Mouse (Mus musculus) 416B (cell line): ENCODE measurements around the gene Hoxd8.
A peak's percentile ranks its signal among the peaks of the same experiment; 100 is the strongest.

ENCODE experiments used
- DNase-seq: peaks from one replicate; pipeline ENCODE4 v3.0.0; 2011; ENCODE audit warnings: low read depth

Hoxd8 gene

GRCm38 (mm10) chr2:74686301-74686987 is 18.0 kb upstream of the Hoxd8 start:
- DNase-seq = peak; percentile 42

DNA sequence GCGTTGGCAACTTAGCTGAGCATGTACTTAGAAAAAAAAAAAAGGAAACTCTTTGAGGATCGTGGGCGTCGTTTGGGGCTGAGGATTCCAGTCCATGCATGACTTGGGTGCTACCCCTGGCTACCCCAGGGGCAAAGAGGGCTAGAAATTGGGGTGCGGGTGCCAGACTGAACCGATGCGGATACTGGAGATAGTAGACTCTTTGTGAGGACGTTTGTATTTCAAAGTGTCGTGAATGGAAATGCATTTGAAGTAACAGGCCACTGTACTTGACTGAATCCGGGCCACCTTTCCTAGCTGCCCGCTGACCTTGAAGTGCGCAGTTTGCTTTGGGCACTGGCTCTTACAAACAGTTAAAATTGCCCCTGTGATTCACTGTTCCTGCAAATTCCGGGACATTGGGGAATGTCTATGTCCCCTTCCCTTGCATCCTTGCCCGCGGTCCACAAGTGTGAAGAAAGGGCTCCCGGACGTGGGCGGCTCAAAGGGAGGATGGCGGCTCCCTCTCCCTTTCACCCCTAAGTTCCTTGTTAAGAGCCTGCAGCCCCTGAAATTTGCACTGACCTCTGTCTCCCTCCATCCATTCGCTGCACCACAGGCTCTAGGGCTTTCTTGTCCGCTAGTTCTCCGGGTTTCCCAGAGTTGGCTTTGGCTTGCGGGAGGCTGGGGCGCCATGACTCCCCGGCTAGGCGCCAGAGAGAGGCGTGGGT is 17.3 kb upstream of the Hoxd8 start:
- no peak for DNase-seq

DNA sequence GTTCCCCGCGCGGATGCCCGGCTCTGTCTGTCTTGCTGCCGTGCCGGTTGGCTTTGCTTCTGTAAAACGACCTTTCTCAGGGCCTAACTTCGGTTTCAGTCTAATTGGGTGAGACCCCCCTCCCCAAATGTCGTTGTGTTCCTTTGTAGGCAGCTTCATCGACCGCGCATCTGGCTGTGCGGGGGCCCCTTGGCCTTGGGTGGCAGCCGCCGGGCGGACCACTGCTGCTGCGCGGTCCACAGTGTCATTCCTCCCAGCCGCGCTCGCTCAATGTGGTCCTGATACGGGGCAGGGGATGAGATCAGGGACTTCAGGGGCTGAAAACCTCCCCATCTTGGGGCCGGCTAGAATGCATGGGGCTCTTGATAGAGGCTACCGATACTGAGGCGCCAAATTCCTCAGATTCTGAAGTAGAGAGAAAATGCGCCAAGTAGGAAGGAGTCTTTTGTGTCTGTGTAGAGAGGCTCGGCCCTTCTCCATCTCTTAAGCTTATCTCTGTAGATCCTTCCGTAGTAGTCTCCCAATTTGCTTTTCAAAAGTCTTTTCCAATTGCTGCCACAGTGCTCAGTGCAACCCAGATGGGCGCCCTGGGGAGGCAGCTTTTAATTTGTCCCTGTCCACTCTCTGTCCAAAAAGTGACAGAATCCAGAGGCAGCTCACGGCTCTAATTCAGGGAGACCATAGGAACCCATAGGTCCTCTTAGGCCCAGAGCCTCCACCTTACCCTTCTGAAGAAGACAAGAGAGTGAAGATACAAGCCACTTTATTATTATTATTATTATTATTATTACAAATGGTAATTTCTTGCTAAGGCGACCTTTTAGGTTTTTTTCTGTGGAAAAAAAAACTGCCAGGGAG is 16.5 kb upstream of the Hoxd8 start:
- DNase-seq = no peak

- no peak for DNase-seq
Observed at GRCm38 (mm10) chr2:74688795-74689573, 15.4 kb upstream of the Hoxd8 start.

DNA sequence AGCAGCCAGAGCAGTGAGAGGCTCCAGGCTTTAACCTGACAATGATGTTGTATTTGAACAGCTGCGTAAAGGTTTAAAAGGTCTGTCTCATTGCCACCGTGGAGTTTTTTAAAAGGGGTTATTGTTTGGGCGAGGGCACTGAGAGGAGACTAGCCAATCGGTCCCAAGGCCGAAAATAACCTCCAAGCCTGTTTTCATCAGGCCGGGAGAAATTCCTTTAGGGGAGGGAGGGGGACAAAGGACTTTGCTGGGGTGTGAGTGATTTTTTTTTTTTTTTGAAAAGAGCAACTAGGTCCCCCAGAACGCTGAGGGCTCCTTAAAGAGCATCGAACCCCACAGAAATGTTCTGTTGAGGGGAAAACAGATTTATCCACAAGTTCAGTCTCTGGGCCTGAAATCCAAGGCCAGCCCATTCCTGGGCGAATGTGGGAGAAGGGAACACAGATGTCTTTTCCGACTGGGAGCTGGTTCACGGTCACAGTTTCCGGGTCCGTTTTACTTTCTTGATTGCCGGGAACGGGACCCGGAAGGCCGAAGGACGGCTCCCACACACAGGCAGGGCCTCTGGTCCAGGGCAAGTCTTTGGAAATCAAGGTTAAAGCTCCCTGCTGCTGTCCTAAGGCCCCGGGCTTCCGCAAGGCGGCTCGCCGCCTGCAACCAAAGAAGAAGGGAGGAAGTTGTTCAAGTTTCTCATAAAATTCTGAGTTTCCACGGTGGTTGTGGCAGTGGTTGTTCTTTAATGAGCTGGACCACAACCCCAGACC is 14.7 kb upstream of the Hoxd8 start:
- DNase-seq = no peak

GRCm38 (mm10) chr2:74690338-74690716 is 14.1 kb upstream of the Hoxd8 start:
- no peak for DNase-seq

DNA sequence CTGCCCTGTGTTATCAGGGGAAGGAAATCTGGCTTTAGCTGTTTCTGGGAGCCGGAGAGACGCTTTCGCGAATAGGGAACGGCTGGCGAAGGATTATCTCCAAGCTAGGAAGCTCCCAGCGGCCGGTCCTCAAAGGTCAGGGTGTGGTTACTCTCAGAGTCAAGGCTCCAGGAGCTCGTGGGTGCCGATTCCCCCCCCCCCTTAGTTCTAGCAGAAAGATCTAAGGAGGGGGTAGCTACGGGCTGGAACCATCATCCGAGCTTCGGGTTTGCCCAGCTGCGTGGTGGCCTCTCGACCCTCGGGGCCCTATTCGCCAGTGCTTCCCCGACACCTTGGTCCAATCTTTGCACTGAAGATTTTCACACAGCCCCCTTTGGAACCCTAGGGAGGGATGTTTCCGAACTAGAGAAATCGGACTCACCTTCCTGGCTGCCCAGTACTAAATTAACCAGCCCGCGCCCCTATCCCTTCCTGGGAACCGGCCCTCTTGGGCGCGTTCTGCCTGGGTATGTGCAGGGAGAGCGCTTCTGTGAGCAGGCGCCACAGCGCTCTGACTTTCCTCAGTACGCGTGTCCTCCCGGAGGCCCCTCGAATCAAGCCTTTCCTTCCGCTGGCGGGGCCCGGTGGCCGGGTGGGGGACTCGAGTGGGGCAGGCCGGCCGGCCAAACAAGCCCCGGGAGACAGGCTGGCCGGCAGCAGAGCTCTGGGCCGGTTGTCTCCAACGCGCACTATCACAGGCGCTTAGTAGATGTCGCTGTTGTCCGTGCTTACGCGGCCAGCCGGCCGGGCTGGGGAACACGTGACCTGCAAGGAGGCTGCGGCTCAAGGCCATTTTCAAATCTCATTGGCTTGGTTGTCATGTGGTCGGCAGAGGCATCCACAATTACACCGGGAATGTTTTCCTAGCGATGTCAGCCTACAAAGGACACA is 13.1 kb upstream of the Hoxd8 start, which contains the start of gene Hoxd10:
TSS of gene Hoxd10 (plus strand) at position 903 of the 930 bp plus-strand sequence.
- no peak for DNase-seq

GRCm38 (mm10) chr2:74691995-74692807 is 12.2 kb upstream of the Hoxd8 start:
- DNase-seq = no peak

GRCm38 (mm10) chr2:74692808-74693431 is 11.5 kb upstream of the Hoxd8 start:
- no peak for DNase-seq

GRCm38 (mm10) chr2:74693432-74693827 is 11.0 kb upstream of the Hoxd8 start:
- no peak for DNase-seq

DNA sequence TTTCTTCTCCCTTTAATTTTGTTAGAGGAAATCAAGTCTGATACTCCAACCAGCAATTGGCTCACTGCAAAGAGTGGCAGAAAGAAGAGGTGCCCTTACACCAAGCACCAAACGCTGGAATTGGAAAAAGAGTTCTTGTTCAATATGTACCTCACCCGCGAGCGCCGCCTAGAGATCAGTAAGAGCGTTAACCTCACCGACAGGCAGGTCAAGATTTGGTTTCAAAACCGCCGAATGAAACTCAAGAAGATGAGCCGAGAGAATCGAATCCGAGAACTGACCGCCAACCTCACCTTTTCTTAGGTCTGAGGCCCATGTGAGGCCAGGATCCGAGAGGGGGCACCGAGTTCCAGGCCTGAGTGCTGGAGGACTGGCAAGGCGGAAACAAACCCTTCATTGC is 10.3 kb upstream of the Hoxd8 start:
- DNase-seq = peak; percentile 12

DNA sequence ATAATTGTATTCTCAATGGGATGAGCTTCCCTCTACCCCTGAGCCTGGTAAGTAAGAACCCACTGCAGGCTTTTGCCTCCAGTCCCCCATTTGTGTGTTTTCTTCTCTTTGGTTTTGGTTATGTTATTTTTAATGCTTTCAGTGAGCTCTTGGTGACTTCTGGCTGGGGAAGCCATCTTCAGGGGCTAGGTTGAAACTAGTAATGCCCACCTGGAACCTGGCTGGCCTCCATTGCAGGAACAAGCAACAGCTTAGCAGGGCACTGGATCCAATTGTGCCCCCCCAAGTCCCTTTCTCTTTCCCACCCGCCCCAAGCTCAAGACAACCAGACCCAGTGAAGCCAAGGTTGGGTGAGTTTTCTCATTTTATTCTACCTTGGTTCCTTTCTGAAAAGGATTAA is 9.0 kb upstream of the Hoxd8 start:
- DNase-seq = no peak

GRCm38 (mm10) chr2:74695813-74696430 is 8.5 kb upstream of the Hoxd8 start:
- no peak for DNase-seq

DNA sequence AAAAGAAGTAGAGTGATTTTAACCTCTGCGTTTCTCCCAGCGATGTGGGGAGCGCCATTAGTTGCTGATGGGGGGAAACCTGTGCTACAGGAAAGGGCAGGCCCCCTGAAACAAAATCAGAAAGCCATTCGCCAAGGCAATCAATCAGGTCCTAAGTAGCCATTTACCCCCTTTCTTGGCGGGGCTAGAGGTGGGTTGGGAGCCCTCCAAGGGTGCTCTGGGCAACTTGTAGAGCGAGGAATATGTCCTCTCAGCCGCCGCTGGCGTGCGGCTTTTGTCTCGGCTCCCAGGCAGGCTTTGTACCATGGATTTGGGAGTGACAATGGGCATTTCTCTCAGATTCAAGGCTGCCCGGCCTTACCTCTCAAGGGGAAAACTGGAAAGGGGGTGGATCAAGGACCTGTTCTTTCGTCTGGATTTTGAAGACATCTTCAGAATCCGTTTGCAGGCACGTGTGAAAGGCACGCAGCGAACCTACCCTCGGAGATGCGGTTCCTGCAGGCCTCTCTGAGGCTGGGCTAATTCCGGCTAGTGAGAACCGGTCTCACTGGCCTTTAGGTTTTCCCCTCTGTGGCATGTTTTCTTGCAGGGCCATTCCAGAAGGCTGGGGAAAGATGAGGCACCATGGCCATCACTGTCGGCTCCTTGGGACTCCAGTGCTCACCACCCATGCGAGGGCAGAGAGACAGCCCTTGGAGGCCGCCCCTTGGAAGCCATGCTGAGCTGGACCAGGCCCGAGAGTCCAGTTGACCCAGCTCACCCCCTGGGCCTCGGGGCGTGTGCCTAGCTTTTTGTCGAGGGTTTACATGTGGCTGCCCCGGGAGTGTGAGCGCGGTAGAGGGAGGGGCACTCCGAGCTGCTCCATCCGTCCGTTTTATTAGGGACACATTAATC is 7.7 kb upstream of the Hoxd8 start:
- no peak for DNase-seq

DNA sequence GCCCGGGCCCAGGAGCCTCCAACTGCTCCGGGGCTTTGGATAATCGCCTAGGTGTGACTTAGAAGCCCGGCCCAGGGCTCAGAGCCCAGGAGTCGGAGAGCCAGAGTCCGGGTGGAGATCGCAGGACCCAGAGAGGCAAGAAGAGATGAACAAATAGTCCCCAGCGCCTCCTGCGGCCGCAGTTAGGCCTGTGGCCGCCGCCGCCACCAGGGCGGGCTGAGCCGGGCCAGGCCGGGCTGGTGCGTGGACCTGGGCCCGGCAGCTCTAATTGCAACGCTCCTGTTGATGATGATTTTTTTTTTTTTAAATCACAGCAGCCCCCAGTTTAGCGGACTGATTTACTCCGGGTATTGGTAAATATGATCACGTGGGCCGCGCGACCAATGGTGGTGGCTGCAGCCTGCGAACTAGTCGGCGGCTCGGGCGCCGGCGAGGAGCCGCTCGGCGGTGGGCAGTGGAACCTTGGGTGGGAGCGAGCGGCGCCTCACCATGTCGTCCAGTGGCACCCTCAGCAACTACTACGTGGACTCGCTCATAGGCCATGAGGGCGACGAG is 6.8 kb upstream of the Hoxd8 start, which contains the start of gene Hoxd9:
TSS of gene Hoxd9 (plus strand) at position 161 of the 555 bp plus-strand sequence.
- no peak for DNase-seq

GRCm38 (mm10) chr2:74698201-74699052 is 6.0 kb upstream of the Hoxd8 start:
- DNase-seq = no peak
